Comparison of ENCODE assay signal across 9 mouse cellular contexts in the genomic region with DNA sequence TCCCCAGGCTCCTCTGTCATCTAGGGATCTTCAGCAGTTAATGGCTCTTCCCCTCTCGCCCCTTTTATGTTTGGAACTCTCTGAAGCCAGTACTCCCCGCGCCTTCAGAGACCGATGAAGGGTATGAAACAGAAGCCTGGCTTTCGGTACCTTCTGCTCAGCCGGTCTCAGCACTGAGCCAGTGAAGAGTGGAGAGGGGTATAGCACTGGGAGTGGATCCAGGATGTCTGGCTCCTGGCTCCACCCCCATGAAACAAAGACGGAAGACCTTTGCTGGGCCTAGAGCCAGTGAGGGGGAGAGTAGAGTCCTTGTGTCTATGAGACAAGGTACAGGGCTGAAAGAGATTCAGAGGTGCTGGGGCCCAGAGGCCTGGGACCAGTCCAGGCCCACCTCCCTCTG. TPM values are rescaled to one million over a fixed set of nuclear protein-coding genes. Genes with fewer than 3 reads are reported as not detected.
DNase-seq lines count a peak whose midpoint lies in the region; ATAC-seq and TF ChIP-seq lines count a peak whose summit lies in the region.
"Had no signal": no experiment of that assay in that cellular context is flagged by ENCODE, and none has a peak within 500 bp of the region (broad histone marks: within the 10 kb centered on the region; RNA-seq: fewer than 3 reads in every experiment).

No protein-coding gene starts in this region.

- no peak for TF ChIP-seq CTCF in kidney, adult 2 months (conservative IDR thresholded peaks at IDR 0.05; ENCODE audit: insufficient read depth, insufficient read length, low read depth, low read length)

- no peaks in the 10 kb centered on the region for H3K4me1 ChIP-seq in midbrain, embryonic 14.5 days (ENCODE audit: control insufficient read depth, insufficient read depth, low read length)
- no peaks in the 10 kb centered on the region for H3K4me1 ChIP-seq in midbrain, embryonic 11.5 days (ENCODE audit: control insufficient read depth, insufficient read depth, low read length)
- H3K4me1 ChIP-seq in kidney, adult 2 months (ENCODE audit: control insufficient read depth, insufficient read depth, low read length): no peaks in the 10 kb centered on the region

- no peak overlapping the region for H3K4me3 ChIP-seq in midbrain, embryonic 14.5 days (replicated peaks; ENCODE audit: low read depth, low read length)
- no peak overlapping the region for H3K4me3 ChIP-seq in midbrain, embryonic 11.5 days (ENCODE audit: low read depth, low read length)
- H3K4me3 ChIP-seq in kidney, adult 2 months (ENCODE audit: insufficient read depth, low read depth, low read length): peak overlapping the region; percentile 63

- ATAC-seq in midbrain, embryonic 14.5 days (ENCODE audit: low FRiP score, low TSS enrichment): peak; percentile 34; the same call in 1 of the 2 replicates
- ATAC-seq in midbrain, embryonic 11.5 days (ENCODE audit: low FRiP score): no peak

- H3K27me3 ChIP-seq in midbrain, embryonic 14.5 days (ENCODE audit: control insufficient read depth, insufficient read depth, low read length): no peaks in the 10 kb centered on the region
- H3K27me3 ChIP-seq in midbrain, embryonic 11.5 days (ENCODE audit: control insufficient read depth, insufficient read depth, low read length): no peaks in the 10 kb centered on the region
- H3K27me3 ChIP-seq in kidney, adult 2 months (replicated peaks; ENCODE audit: control insufficient read depth, insufficient read depth, low read length): no peaks in the 10 kb centered on the region

- no peak for TF ChIP-seq POLR2A in kidney, adult 2 months (IDR thresholded peaks at IDR 0.05; ENCODE audit: low read depth, low read length)

- 81% methylated on average over 7 of the region's 7 CpGs for WGBS in midbrain, embryonic 14.5 days
- 82% methylated on average over 7 of the region's 7 CpGs for WGBS in midbrain, embryonic 11.5 days
- WGBS in kidney, adult 2 months: 43% methylated on average over 7 of the region's 7 CpGs

- H3K27ac ChIP-seq in midbrain, embryonic 14.5 days (replicated peaks; ENCODE audit: low read depth, low read length): no peak overlapping the region
- H3K27ac ChIP-seq in midbrain, embryonic 11.5 days (ENCODE audit: low read depth, low read length): no peak overlapping the region
- peak overlapping the region; percentile 39; the same call in 1 of the 2 replicates for H3K27ac ChIP-seq in kidney, adult 2 months (ENCODE audit: insufficient read depth, low read depth, low read length)
- H3K27ac ChIP-seq: liver, embryonic 14.5 days had no signal

- H3K4me2 ChIP-seq in midbrain, embryonic 14.5 days (ENCODE audit: low read length): no peak overlapping the region
- H3K4me2 ChIP-seq in midbrain, embryonic 11.5 days: no peak overlapping the region

- intact Hi-C loops in left cerebral cortex, postnatal 14 days (cut with DNase I): no loop called here

- H3K9me3 ChIP-seq in midbrain, embryonic 14.5 days (ENCODE audit: control insufficient read depth, low read length): no peaks in the 10 kb centered on the region
- no peaks in the 10 kb centered on the region for H3K9me3 ChIP-seq in midbrain, embryonic 11.5 days (ENCODE audit: control insufficient read depth, low read length)

- DNase-seq in midbrain, embryonic 14.5 days: no peak
- no peak for DNase-seq in midbrain, embryonic 11.5 days (ENCODE audit: low spot score, missing footprints)
- DNase-seq in heart, adult 9 months (ENCODE audit: low spot score in 2 of 2): peak; percentile 61 to 77
- peak; percentile 68 for DNase-seq in kidney, adult 2 months
- peak; percentile 56 to 64 for DNase-seq in lung, postnatal 4 days
- no peak for DNase-seq in spleen, postnatal 4 days (ENCODE audit: low spot score in 2 of 2)
- DNase-seq in left cerebral cortex, postnatal 14 days (ENCODE audit: low spot score in 2 of 2): no peak
- no peak for DNase-seq in thymus, postnatal 25 days

- H3K36me3 ChIP-seq in midbrain, embryonic 14.5 days (ENCODE audit: control insufficient read depth, insufficient read depth, low read length): no peaks in the 10 kb centered on the region
- no peaks in the 10 kb centered on the region for H3K36me3 ChIP-seq in midbrain, embryonic 11.5 days (ENCODE audit: control insufficient read depth, insufficient read depth, low read length)
- no peaks in the 10 kb centered on the region for H3K36me3 ChIP-seq in kidney, adult 2 months (ENCODE audit: control insufficient read depth, insufficient read depth, low read length)

- H3K9ac ChIP-seq in midbrain, embryonic 14.5 days (replicated peaks; ENCODE audit: low read length): no peak overlapping the region
- H3K9ac ChIP-seq in midbrain, embryonic 11.5 days (ENCODE audit: low read length): no peak overlapping the region
- H3K9ac ChIP-seq: liver, embryonic 14.5 days had no signal

RNA-seq across cellular contexts. Expression of a gene that starts 12.5 kb away (rescaled TPM):
- 0.47 and 0.59 TPM in 2 replicates for polyA plus RNA-seq in midbrain, embryonic 14.5 days (2014; fragmentation: Nextera tagmentation; extraction: Ambion mirVana)
- 0.04 TPM in 1 of 2 replicates, not detected in the other for polyA plus RNA-seq in midbrain, embryonic 11.5 days (2014; fragmentation: Nextera tagmentation; extraction: Ambion mirVana)
- 0.38 and 1.1 TPM in 2 replicates for polyA plus RNA-seq in kidney, adult 2 months (2012; rRNA removed)
- 1 to 10 TPM in 1 of 2 experiments, under 1 TPM in 1; 0.97 to 1.3 TPM for total RNA-seq in left cerebral cortex, postnatal 14 days (2021)

RNA-seq across cellular contexts. Expression of a gene that starts 16.5 kb away (rescaled TPM):
- polyA plus RNA-seq in midbrain, embryonic 14.5 days (2014; fragmentation: Nextera tagmentation; extraction: Ambion mirVana): 0.83 and 2.7 TPM in 2 replicates
- 0.29 TPM in 1 of 2 replicates, not detected in the other for polyA plus RNA-seq in midbrain, embryonic 11.5 days (2014; fragmentation: Nextera tagmentation; extraction: Ambion mirVana)
- polyA plus RNA-seq in kidney, adult 2 months (2012; rRNA removed): 0.22 and 0.41 TPM in 2 replicates
- under 1 TPM; 0.74 to 0.90 TPM for total RNA-seq in left cerebral cortex, postnatal 14 days (2021)
- polyA plus RNA-seq: liver, embryonic 14.5 days had no signal

RNA-seq across cellular contexts. Expression of a gene that starts 37.9 kb away (rescaled TPM):
- polyA plus RNA-seq in midbrain, embryonic 14.5 days (2014; fragmentation: Nextera tagmentation; extraction: Ambion mirVana): 15.9 and 17.9 TPM in 2 replicates
- 8.3 and 8.6 TPM in 2 replicates for polyA plus RNA-seq in midbrain, embryonic 11.5 days (2014; fragmentation: Nextera tagmentation; extraction: Ambion mirVana)
- 6.2 and 6.5 TPM in 2 replicates for polyA plus RNA-seq in kidney, adult 2 months (2012; rRNA removed)
- total RNA-seq in left cerebral cortex, postnatal 14 days (2021): 10 to 100 TPM; 16.1 to 16.3 TPM

RNA-seq across cellular contexts. Expression of a gene that starts 38.2 kb away (rescaled TPM):
- polyA plus RNA-seq in midbrain, embryonic 14.5 days (2014; fragmentation: Nextera tagmentation; extraction: Ambion mirVana): 32.0 and 37.3 TPM in 2 replicates
- polyA plus RNA-seq in midbrain, embryonic 11.5 days (2014; fragmentation: Nextera tagmentation; extraction: Ambion mirVana): 33.3 and 37.6 TPM in 2 replicates
- 27.7 and 29.8 TPM in 2 replicates for polyA plus RNA-seq in kidney, adult 2 months (2012; rRNA removed)
- 10 to 100 TPM; 14.4 to 19.3 TPM for total RNA-seq in left cerebral cortex, postnatal 14 days (2021)

RNA-seq across cellular contexts. Expression of a gene that starts 58.2 kb away (rescaled TPM):
- 17.8 and 19.1 TPM in 2 replicates for polyA plus RNA-seq in midbrain, embryonic 14.5 days (2014; fragmentation: Nextera tagmentation; extraction: Ambion mirVana)
- polyA plus RNA-seq in midbrain, embryonic 11.5 days (2014; fragmentation: Nextera tagmentation; extraction: Ambion mirVana): 11.7 and 13.5 TPM in 2 replicates
- 5.3 and 5.6 TPM in 2 replicates for polyA plus RNA-seq in kidney, adult 2 months (2012; rRNA removed)
- total RNA-seq in left cerebral cortex, postnatal 14 days (2021): 10 to 100 TPM; 23.7 to 27.4 TPM

Comparison
In these comparisons a context has a peak if more than half of its experiments do, and no peak if none do; other contexts are left out.
1. DNase-seq: peak in heart, adult 9 months (2 of 2), kidney, adult 2 months (single experiment) and lung, postnatal 4 days (2 of 2); none in midbrain, embryonic 14.5 days (single experiment), midbrain, embryonic 11.5 days (single experiment), spleen, postnatal 4 days (0 of 2), left cerebral cortex, postnatal 14 days (0 of 2) and thymus, postnatal 25 days (single experiment).